In the genomic region with DNA sequence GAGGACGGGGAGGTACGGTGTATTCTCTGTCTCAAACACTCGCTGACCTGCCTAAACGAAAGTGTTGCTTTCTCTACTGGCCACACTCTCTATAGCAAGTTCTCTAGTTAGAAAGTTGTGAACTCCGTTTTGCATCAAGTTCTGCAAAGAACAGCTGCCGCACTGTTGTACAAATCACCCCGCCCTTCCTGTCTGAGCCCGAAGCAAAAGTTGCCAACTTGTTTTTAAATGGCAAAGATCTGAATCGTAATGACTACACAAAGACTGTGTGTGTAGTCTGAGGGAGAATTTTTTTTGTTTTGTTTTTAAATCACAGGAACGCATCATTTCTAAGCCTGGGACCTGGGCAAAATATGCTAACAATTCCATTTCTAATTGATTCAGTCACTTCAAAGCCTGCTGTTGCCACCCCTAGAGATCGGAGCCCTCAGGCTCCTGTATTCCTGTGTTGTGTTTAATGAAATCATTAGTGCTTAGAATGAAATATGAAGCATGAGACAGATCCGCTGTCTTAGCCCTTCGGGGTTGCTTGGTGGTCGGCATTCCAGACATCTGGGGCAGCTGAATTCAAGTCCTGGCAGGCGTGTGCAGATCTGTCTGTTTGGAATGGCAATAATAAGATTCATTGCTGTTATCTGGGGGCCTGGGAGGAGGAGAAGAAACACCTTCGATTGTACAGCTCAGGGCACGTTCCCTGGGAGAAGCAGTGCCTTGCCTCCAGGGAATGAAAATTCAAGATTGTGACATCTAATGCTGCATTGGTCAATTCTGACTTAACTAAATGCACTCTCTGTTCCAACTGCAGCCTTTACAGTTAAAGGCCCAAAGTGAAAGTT, we compare ENCODE assay signal across 10 mouse cellular contexts. TPM values are rescaled to one million over a fixed set of nuclear protein-coding genes. Genes with fewer than 3 reads are reported as not detected.
DNase-seq lines count a peak whose midpoint lies in the region; ATAC-seq and TF ChIP-seq lines count a peak whose summit lies in the region.
"Had no signal": no experiment of that assay in that cellular context is flagged by ENCODE, and none has a peak within 500 bp of the region (broad histone marks: within the 10 kb centered on the region; RNA-seq: fewer than 3 reads in every experiment).

No protein-coding gene starts in this region.

- TF ChIP-seq CTCF in left cerebral cortex, adult 2 months (IDR thresholded peaks at IDR 0.05): no peak

- intact Hi-C loops in left cerebral cortex, adult 2 months (cut with DNase I): no loop called here

- peak overlapping the region; percentile 44; the same call in 1 of the 2 replicates for H3K9ac ChIP-seq in embryonic facial prominence, embryonic 13.5 days
- H3K9ac ChIP-seq in limb, embryonic 14.5 days (ENCODE audit: low read depth, low read length, severe bottlenecking): no peak overlapping the region
- no peak overlapping the region for H3K9ac ChIP-seq in stomach, embryonic 15.5 days

- H3K27ac ChIP-seq in left cerebral cortex, adult 2 months: peak overlapping the region; percentile 66
- peak overlapping the region; percentile 69 for H3K27ac ChIP-seq in embryonic facial prominence, embryonic 13.5 days
- peak overlapping the region; percentile 10; the same call in 1 of the 2 replicates for H3K27ac ChIP-seq in limb, embryonic 14.5 days (replicated peaks; ENCODE audit: low read depth, low read length)
- H3K27ac ChIP-seq in stomach, embryonic 15.5 days: peak overlapping the region; percentile 45; the same call in 1 of the 2 replicates

- 25% methylated on average over 17 of the region's 17 CpGs for WGBS in embryonic facial prominence, embryonic 13.5 days
- WGBS in limb, embryonic 14.5 days: 29% methylated on average over 17 of the region's 17 CpGs
- WGBS in stomach, embryonic 15.5 days: 39% methylated on average over 17 of the region's 17 CpGs

- peaks cover 23% of the 10 kb centered on the region for H3K36me3 ChIP-seq in embryonic facial prominence, embryonic 13.5 days
- peaks cover 18% of the 10 kb centered on the region; the same call in 1 of the 2 replicates for H3K36me3 ChIP-seq in limb, embryonic 14.5 days (ENCODE audit: control insufficient read depth, insufficient read depth, low read length)
- H3K36me3 ChIP-seq in stomach, embryonic 15.5 days: 0 out of 2 replicates have a peak, but pooled peaks cover 3% of the 10 kb centered on the region

- H3K27me3 ChIP-seq in embryonic facial prominence, embryonic 13.5 days: no peaks in the 10 kb centered on the region
- H3K27me3 ChIP-seq in limb, embryonic 14.5 days (ENCODE audit: control insufficient read depth, insufficient read depth, low read length): no peaks in the 10 kb centered on the region
- no peaks in the 10 kb centered on the region for H3K27me3 ChIP-seq in stomach, embryonic 15.5 days (replicated peaks)

- peaks cover 3% of the 10 kb centered on the region; the same call in 1 of the 2 replicates for H3K9me3 ChIP-seq in embryonic facial prominence, embryonic 13.5 days
- H3K9me3 ChIP-seq in limb, embryonic 14.5 days (ENCODE audit: control insufficient read depth, low read length): peaks cover 7% of the 10 kb centered on the region
- H3K9me3 ChIP-seq in stomach, embryonic 15.5 days: no peaks in the 10 kb centered on the region

- ATAC-seq in embryonic facial prominence, embryonic 13.5 days (ENCODE audit: insufficient number of reproducible peaks, insufficient read depth, low FRiP score, low TSS enrichment, low read depth): 0 out of 2 replicates have a peak, but pooled peaks have one; percentile 68
- ATAC-seq in limb, embryonic 14.5 days (ENCODE audit: low FRiP score, low read depth): peak; percentile 47
- ATAC-seq in stomach, embryonic 15.5 days (ENCODE audit: insufficient read depth, low FRiP score, low read depth): no peak

- H3K4me1 ChIP-seq in embryonic facial prominence, embryonic 13.5 days: peaks cover 14% of the 10 kb centered on the region
- H3K4me1 ChIP-seq in limb, embryonic 14.5 days (ENCODE audit: control insufficient read depth, insufficient read depth, low read length): peaks cover 15% of the 10 kb centered on the region
- H3K4me1 ChIP-seq in stomach, embryonic 15.5 days: no peaks in the 10 kb centered on the region

- peak overlapping the region; percentile 48 for H3K4me2 ChIP-seq in embryonic facial prominence, embryonic 13.5 days
- H3K4me2 ChIP-seq in limb, embryonic 14.5 days (replicated peaks; ENCODE audit: low read depth, low read length, severe bottlenecking): peak overlapping the region; percentile 3; the same call in 1 of the 2 replicates
- peak overlapping the region; percentile 22 for H3K4me2 ChIP-seq in stomach, embryonic 15.5 days

- H3K4me3 ChIP-seq in left cerebral cortex, adult 2 months: peak overlapping the region; percentile 29
- H3K4me3 ChIP-seq in embryonic facial prominence, embryonic 13.5 days: peak overlapping the region; percentile 14; the same call in 1 of the 2 replicates
- H3K4me3 ChIP-seq in limb, embryonic 14.5 days (replicated peaks; ENCODE audit: low read length): 0 out of 2 replicates have a peak overlapping the region, but pooled peaks have one; percentile 0
- H3K4me3 ChIP-seq in stomach, embryonic 15.5 days (replicated peaks): peak overlapping the region; percentile 2; the same call in 1 of the 2 replicates

- DNase-seq in left cerebral cortex, adult 2 months (ENCODE audit: extremely low spot score in 1 of 2, low spot score in 2 of 2): no peak
- no peak for DNase-seq in left cerebral cortex, adult 8-10 months (ENCODE audit: low spot score in 2 of 2)
- peak; percentile 45 for DNase-seq in limb, embryonic 14.5 days (ENCODE audit: low spot score)
- DNase-seq in layer of hippocampus, adult 9-10 months (ENCODE audit: low spot score): no peak
- DNase-seq in urinary bladder, adult 18-20 months (ENCODE audit: low spot score in 2 of 2): no peak
- no peak for DNase-seq in cerebellum, adult 8-10 months
- DNase-seq: adrenal gland, adult 8-10 months; liver had no signal

- TF ChIP-seq POLR2A in limb, embryonic 14.5 days (IDR thresholded peaks at IDR 0.05; ENCODE audit: borderline replicate concordance, extremely low read depth, insufficient read depth, insufficient read length): no peak

RNA-seq across cellular contexts. Expression of gene Zar1l, which starts 59.8 kb away (rescaled TPM):
- total RNA-seq in left cerebral cortex, adult 2 months (2021): 1 to 10 TPM in 1 of 2 experiments, under 1 TPM in 1; 0.68 to 1.2 TPM
- total RNA-seq in left cerebral cortex, adult 8-10 months (2022): 1 to 10 TPM in 3 of 4 experiments, under 1 TPM in 1; 0.85 to 1.7 (median 1.3) TPM
- not detected in 2 replicates for polyA plus RNA-seq in embryonic facial prominence, embryonic 13.5 days (2015; fragmentation: Nextera tagmentation; extraction: Ambion mirVana)
- not detected in 2 replicates for polyA plus RNA-seq in limb, embryonic 14.5 days (2012; rRNA removed)
- polyA plus RNA-seq in limb, embryonic 14.5 days (2014; fragmentation: Nextera tagmentation; extraction: Ambion mirVana): not detected in 2 replicates
- polyA plus RNA-seq in stomach, embryonic 15.5 days (2015; fragmentation: Nextera tagmentation; extraction: Ambion mirVana): not detected in 2 replicates
- total RNA-seq: adrenal gland, adult 8-10 months had no signal

Comparison
In these comparisons a context has a peak if more than half of its experiments do, and no peak if none do; other contexts are left out.
1. H3K27ac ChIP-seq: peak in every context shown above with its lines; median percentile 69 in embryonic facial prominence, embryonic 13.5 days; 66 in left cerebral cortex, adult 2 months; 45 in stomach, embryonic 15.5 days; 10 in limb, embryonic 14.5 days.